Mouse (Mus musculus) hindbrain, postnatal 0 days (tissue): Measurements from ENCODE around the gene Slc9a1. TPM values are rescaled to one million over a fixed set of nuclear protein-coding genes. Genes with fewer than 3 reads are reported as not detected.

Experiments used
- ATAC-seq: fragments of 200-750 bp; cut with Nextera tagmentation; 2 replicates; pipeline ENCODE4 v1.8.0; 2017; ENCODE audit warnings: mild to moderate bottlenecking, moderate TSS enrichment, moderate library complexity
- DNase-seq: peaks from one replicate; pipeline ENCODE4 v3.0.0-alpha.2; 2015; ENCODE audit warnings: low spot score
- H3K27ac ChIP-seq: fragments of 300-500 bp; sonication (generic); 2 replicates; pipeline ENCODE4 v1.5.1; 2014; ENCODE audit warnings: mild to moderate bottlenecking
- H3K27me3 ChIP-seq: fragments of 300-500 bp; sonication (generic); 2 replicates; pipeline ENCODE4 v1.6.1; 2014; ENCODE audit warnings: low read length, mixed read lengths; ENCODE audit not compliant: insufficient read depth
- H3K36me3 ChIP-seq: fragments of 300-500 bp; sonication (generic); 2 replicates; pipeline ENCODE4 v1.6.1; 2014; ENCODE audit warnings: low read length, mixed read lengths; ENCODE audit not compliant: insufficient read depth
- H3K4me1 ChIP-seq: fragments of 300-500 bp; sonication (generic); 2 replicates; pipeline ENCODE4 v1.6.1; 2014; ENCODE audit warnings: antibody characterized with exemption, low read length, mixed read lengths; ENCODE audit not compliant: insufficient read depth
- H3K4me2 ChIP-seq: fragments of 300-500 bp; sonication (generic); 2 replicates; pipeline ENCODE4 v1.6.1; 2014; ENCODE audit warnings: low read depth, mild to moderate bottlenecking, low read length, moderate library complexity, mixed read lengths
- H3K4me3 ChIP-seq: fragments of 300-500 bp; sonication (generic); 2 replicates; pipeline ENCODE4 v1.5.1; 2014; ENCODE audit warnings: low read length
- H3K9ac ChIP-seq: fragments of 300-500 bp; sonication (generic); replicated peaks from 2 replicates; pipeline ENCODE4 v1.6.1; 2014; ENCODE audit warnings: mild to moderate bottlenecking, low read length, moderate library complexity, mixed read lengths
- H3K9me3 ChIP-seq: fragments of 300-500 bp; sonication (generic); 2 replicates; pipeline ENCODE4 v1.6.1; 2016; ENCODE audit warnings: low read length, mixed read lengths
- CTCF ChIP-seq: IDR thresholded peaks from 2 replicates; pipeline ENCODE4 v1.5.1; 2016; ENCODE audit warnings: antibody characterized with exemption, control low read depth, low read depth
- WGBS: fragments of 180-500 bp; shearing (Covaris S2); extraction: QIAGEN DNeasy Blood & Tissue Kit; methylation state at CpG from one replicate; pipeline ENCODE4 v1.1.7; 2014; 5-methylcytosine and 5-hydroxymethylcytosine counted together
- polyA plus RNA-seq: library from polyadenylated mRNA; unstranded; fragments of >200 nt; fragmentation: Nextera tagmentation; extraction: Ambion mirVana; gene quantifications from 2 replicates; pipeline ENCODE4 v1.2.1, GENCODE M21; 2015
- total RNA-seq: library from RNA; depleted of rRNA; stranded (reverse); fragments of >200 nt; gene quantifications from 2 replicates; pipeline ENCODE4 v1.2.3, GENCODE M21; 2014

Slc9a1 gene
- total and polyA plus RNA-seq, 2 experiments from 2014 or later: 10.1 to 21.2 TPM

DNA sequence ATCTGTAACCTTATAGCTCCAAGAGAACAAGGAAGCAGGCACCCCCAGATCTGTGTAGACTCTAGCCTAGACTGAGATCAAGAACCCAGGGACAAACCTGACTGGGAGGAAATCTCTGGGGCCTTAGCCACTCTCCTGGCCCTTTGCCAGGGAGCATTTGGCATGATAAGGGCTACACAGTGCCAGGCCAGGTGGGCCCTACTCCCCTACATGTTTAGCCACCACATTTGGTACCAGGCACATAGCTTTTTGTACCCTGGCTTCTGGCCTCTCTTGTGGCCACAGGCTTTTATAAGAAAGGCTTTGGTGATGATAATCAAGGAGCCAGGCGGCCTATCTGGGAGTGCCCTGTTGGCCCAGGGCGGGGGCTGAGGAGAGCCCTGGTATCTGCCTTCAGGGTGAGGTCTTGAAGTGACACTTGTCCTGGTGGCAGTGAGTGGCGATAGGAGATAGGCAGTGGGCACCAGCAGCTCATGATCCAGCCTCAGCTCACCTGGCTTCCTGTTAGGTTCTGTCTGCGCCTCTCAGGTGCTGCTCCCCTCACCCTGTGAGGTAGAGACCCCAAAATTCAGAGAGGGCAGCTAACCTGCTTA, 25.6 kb downstream of the Slc9a1 start:
- Histone ChIP-seq H3K4me2 (no peak overlapping the region), H3K9ac (no peak overlapping the region), H3K9me3 (no peaks in the 10 kb centered on the region), H3K36me3 (no peaks in the 10 kb centered on the region), H3K27me3 (no peaks in the 10 kb centered on the region), H3K27ac (no peak overlapping the region), H3K4me1 (peaks cover 20% of the 10 kb centered on the region), H3K4me3 (no peak overlapping the region)
- DNase-seq (no peak), ATAC-seq (no peak)
- 86% methylated on average over 4 of the region's 4 CpGs for WGBS
- no peak for TF ChIP-seq CTCF

DNA sequence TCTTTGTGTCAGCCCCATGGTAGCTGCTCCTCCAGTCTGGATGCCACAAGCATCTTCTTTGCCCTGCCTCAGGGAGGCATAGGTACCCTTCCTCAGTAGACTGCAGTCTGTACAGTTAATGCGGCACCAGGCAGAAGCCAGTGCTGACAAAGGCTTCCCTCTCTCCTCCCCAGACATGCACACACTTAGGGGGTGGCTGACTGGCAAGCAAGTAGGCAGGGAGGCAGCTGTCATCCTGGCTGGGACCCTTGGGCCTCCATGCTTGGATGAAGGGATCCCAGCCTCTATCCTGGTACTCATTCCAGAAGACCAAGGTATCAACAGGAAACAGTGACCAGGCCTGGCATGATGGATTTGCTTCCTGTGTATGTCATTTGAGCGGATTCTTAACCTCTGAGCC, 26.6 kb downstream of the Slc9a1 start:
- H3K27me3 ChIP-seq: no peaks in the 10 kb centered on the region
- no peaks in the 10 kb centered on the region for H3K9me3 ChIP-seq
- DNase-seq: no peak
- no peak overlapping the region for H3K4me2 ChIP-seq
- peak overlapping the region; percentile 17; the same call in 1 of the 2 replicates for H3K27ac ChIP-seq
- peaks cover 20% of the 10 kb centered on the region for H3K4me1 ChIP-seq
- WGBS: 76% methylated on average over 2 of the region's 2 CpGs
- peak; percentile 15; the same call in 1 of the 2 replicates for ATAC-seq
- no peaks in the 10 kb centered on the region for H3K36me3 ChIP-seq
- TF ChIP-seq CTCF: no peak
- H3K9ac ChIP-seq: no peak overlapping the region
- H3K4me3 ChIP-seq: no peak overlapping the region

DNA sequence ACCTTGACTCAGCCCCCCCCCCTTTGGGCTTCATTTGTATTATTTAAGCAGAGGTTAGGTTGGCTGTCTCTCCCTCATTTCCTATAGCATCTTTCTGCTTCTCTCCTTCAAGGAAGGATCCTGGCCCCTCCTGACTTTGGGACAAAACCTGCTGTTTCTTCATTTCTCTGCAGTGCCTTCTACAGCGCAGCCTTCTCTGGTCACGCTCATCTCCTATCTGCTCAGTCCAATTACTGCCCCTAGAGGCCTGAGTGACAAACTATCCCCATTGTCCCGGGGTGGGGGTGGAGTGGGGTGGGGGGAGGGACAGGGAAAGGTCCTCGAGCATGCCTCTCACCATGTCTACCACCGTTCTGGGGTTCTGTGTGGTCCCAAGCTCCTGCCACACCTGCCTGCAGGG, 27.8 kb downstream of the Slc9a1 start:
- no peak overlapping the region for H3K4me2 ChIP-seq
- no peak overlapping the region for H3K4me3 ChIP-seq
- TF ChIP-seq CTCF: peak; percentile 21; the same call in 1 of the 2 replicates
- no peak overlapping the region for H3K27ac ChIP-seq
- no peaks in the 10 kb centered on the region for H3K9me3 ChIP-seq
- WGBS: 40% methylated on average over 5 of the region's 5 CpGs
- no peak overlapping the region for H3K9ac ChIP-seq
- ATAC-seq (peak; percentile 12; the same call in 1 of the 2 replicates), DNase-seq (no peak)
- peaks cover 15% of the 10 kb centered on the region for H3K4me1 ChIP-seq
- H3K27me3 ChIP-seq: no peaks in the 10 kb centered on the region
- H3K36me3 ChIP-seq: no peaks in the 10 kb centered on the region

DNA sequence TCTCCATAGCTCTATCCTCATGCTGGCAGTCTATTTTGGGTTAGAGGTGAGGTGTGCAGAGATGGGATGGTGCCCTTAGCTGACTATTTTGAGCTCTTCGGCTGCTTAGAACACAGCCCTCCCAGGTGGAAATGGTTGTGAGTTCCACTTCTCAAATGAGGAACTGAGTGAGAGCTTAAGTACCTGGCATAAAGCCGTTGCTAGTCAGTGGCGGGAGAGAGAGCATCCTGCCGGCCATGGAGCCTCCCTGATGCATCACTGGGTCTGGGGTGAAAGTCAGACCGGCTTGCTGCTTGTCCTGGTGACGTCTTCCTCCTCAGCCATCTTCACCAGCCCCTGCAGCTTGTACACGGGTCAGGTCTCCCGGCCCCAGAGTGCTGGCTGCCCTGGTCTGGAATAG, 28.5 kb downstream of the Slc9a1 start:
- Histone ChIP-seq H3K27ac (no peak overlapping the region), H3K4me2 (no peak overlapping the region), H3K9me3 (no peaks in the 10 kb centered on the region), H3K4me3 (no peak overlapping the region), H3K36me3 (no peaks in the 10 kb centered on the region), H3K27me3 (no peaks in the 10 kb centered on the region), H3K4me1 (peaks cover 15% of the 10 kb centered on the region), H3K9ac (no peak overlapping the region)
- WGBS: 81% methylated on average over 8 of the region's 8 CpGs
- DNase-seq (no peak), ATAC-seq (no peak)
- TF ChIP-seq CTCF: no peak

DNA sequence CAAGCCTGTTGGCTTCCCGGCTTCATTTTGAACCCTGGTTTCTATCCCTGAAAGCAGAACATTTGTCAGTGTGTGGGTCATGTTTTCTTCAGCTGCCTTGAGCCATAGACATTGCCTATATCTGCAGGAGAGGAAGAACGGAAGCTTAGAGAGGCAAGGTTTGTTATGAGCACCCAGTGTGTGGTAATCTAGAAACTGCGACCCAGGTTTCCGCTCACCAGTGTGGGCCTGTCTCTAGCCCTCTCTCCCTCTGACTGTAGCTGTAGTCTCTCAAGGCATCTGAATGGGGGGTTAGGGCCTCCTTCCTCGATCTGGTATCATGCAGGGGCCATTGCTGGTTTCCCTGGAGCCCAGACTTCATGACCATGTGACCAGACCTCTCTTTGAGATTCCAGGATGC, 29.1 kb downstream of the Slc9a1 start:
- no peak for TF ChIP-seq CTCF
- WGBS: 79% methylated on average over 5 of the region's 5 CpGs
- DNase-seq (no peak), ATAC-seq (no peak)
- H3K36me3 ChIP-seq: no peaks in the 10 kb centered on the region
- peaks cover 15% of the 10 kb centered on the region for H3K4me1 ChIP-seq
- H3K9me3 ChIP-seq: no peaks in the 10 kb centered on the region
- H3K4me3 ChIP-seq: no peak overlapping the region
- no peak overlapping the region for H3K9ac ChIP-seq
- H3K27me3 ChIP-seq: no peaks in the 10 kb centered on the region
- no peak overlapping the region for H3K4me2 ChIP-seq
- H3K27ac ChIP-seq: no peak overlapping the region

DNA sequence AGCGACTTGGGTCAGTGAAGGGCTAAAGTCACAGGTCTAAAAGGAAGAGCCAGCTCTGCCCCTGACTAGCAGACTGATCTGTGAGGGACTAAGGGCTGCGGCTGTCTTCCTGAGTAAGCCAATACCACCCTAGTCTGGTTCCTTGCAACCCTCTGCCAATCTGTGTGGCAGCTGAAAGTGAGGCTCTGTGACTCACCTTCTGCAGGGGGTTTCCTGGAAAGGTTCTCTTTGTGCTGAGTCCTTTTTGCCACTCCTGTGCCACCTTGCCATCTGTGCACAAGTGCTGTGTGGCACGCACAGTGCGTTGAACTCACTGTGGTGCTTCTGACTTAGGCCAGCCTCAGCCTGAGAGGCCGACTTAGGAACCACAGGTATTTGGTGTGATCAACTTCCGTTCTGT, 30.0 kb downstream of the Slc9a1 start:
- Histone ChIP-seq H3K4me1 (peaks cover 15% of the 10 kb centered on the region), H3K27me3 (no peaks in the 10 kb centered on the region), H3K36me3 (no peaks in the 10 kb centered on the region), H3K4me3 (no peak overlapping the region), H3K4me2 (no peak overlapping the region), H3K27ac (no peak overlapping the region), H3K9ac (no peak overlapping the region), H3K9me3 (no peaks in the 10 kb centered on the region)
- 86% methylated on average over 6 of the region's 6 CpGs for WGBS
- no peak for ATAC-seq
- DNase-seq: no peak
- no peak for TF ChIP-seq CTCF

DNA sequence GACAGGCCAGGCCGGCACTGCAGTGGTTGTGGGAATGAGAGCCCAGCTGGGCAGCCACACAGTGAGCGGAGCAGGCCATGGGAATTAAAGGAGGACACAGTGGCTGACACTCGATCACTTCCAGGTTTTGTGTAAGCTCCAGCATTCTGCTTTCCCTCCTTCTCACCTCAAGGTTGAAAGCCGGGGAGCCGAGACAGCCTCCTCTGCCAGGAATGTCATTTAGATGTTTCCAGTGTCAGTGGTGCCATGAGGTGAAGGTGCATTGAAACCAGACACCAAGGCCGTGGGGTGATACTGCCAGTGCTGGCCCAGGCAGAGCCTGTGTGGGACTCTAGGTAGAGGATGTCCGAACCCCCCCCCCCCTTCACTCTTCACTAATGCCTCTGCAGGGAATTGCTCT, 30.6 kb downstream of the Slc9a1 start:
- Histone ChIP-seq H3K9me3 (no peaks in the 10 kb centered on the region), H3K27ac (no peak overlapping the region), H3K36me3 (no peaks in the 10 kb centered on the region), H3K9ac (no peak overlapping the region), H3K4me1 (peaks cover 15% of the 10 kb centered on the region), H3K27me3 (no peaks in the 10 kb centered on the region), H3K4me2 (no peak overlapping the region), H3K4me3 (no peak overlapping the region)
- 77% methylated on average over 7 of the region's 7 CpGs for WGBS
- no peak for TF ChIP-seq CTCF
- DNase-seq (no peak), ATAC-seq (no peak)
